Mouse (Mus musculus) lung, adult 2 months (tissue): ENCODE measurements around the gene Ssr2.
A peak's percentile ranks its signal among the peaks of the same experiment; 100 is the strongest.

ENCODE experiments used
- CTCF ChIP-seq: fragments of 200-500 bp; IDR thresholded peaks from 2 replicates; pipeline ENCODE4 v1.5.1; 2011; ENCODE audit warnings: mild to moderate bottlenecking, low read length, control low read depth; ENCODE audit not compliant: insufficient read depth
- POLR2A ChIP-seq: fragments of 200-500 bp; IDR thresholded peaks from 2 replicates; pipeline ENCODE4 v1.6.1; 2011; ENCODE audit warnings: low read depth, mild to moderate bottlenecking, control low read depth, low read length, borderline replicate concordance; ENCODE audit errors: extremely low read depth

DNA sequence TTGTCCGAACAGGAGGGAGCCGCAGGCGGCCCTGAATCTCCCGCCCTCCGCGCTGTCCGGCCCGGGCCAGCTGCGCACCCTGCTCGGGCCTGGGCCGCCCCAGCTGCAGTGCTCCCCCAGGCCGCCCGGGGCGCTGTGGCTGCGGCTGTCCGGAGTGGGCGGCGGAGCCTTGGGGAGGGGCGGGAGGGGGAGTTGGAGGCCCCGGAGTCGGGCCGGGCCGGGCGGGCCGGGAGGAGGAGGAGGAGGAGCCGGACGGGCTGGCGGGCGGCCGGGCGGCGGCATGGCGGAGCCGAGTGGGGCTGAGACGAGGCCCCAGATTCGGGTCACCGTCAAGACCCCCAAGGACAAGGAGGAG lies 22.2 kb upstream of the Ssr2 start, which contains the start of gene Ubqln4:
- TF ChIP-seq CTCF: peak; percentile 8; the same call in 1 of the 2 replicates
- peak; percentile 65; the same call in 1 of the 2 replicates for TF ChIP-seq POLR2A
